Mouse (Mus musculus) liver, postnatal 0 days (tissue): ENCODE data around the gene Gad1. TPM values are rescaled to one million over a fixed set of nuclear protein-coding genes. Genes with fewer than 3 reads are reported as not detected.

Experiments used
- ATAC-seq: fragments of 200-750 bp; cut with Nextera tagmentation; 2 replicates; pipeline ENCODE4 v1.8.0; 2017; ENCODE audit warnings: mild to moderate bottlenecking, moderate library complexity
- DNase-seq: peaks from one replicate; pipeline ENCODE4 v3.0.0-alpha.2; 2016
- H3K27ac ChIP-seq: fragments of 300-500 bp; sonication (generic); 2 replicates; pipeline ENCODE4 v1.5.1; 2014; ENCODE audit warnings: antibody characterized with exemption, moderate library complexity, mild to moderate bottlenecking, low read depth
- H3K27me3 ChIP-seq: fragments of 300-500 bp; sonication (generic); 2 replicates; pipeline ENCODE4 v1.6.1; 2014; ENCODE audit warnings: low read length, control low read depth, mixed read lengths; ENCODE audit not compliant: insufficient read depth
- H3K36me3 ChIP-seq: fragments of 300-500 bp; sonication (generic); replicated peaks from 2 replicates; pipeline ENCODE4 v1.6.1; 2014; ENCODE audit warnings: mild to moderate bottlenecking, control low read depth, low read length, moderate library complexity, mixed read lengths; ENCODE audit not compliant: insufficient read depth
- H3K4me1 ChIP-seq: fragments of 300-500 bp; sonication (generic); 2 replicates; pipeline ENCODE4 v1.6.1; 2014; ENCODE audit warnings: antibody characterized with exemption, mild to moderate bottlenecking, control low read depth; ENCODE audit not compliant: insufficient read depth
- H3K4me2 ChIP-seq: fragments of 300-500 bp; sonication (generic); 2 replicates; pipeline ENCODE4 v1.6.1; 2014; ENCODE audit warnings: low read depth, mild to moderate bottlenecking, low read length, moderate library complexity, mixed read lengths
- H3K4me3 ChIP-seq: fragments of 300-500 bp; sonication (generic); 2 replicates; pipeline ENCODE4 v1.5.1; 2014; ENCODE audit warnings: low read depth, low read length
- H3K9ac ChIP-seq: fragments of 300-500 bp; sonication (generic); replicated peaks from 2 replicates; pipeline ENCODE4 v1.6.1; 2014; ENCODE audit warnings: mild to moderate bottlenecking, moderate library complexity
- H3K9me3 ChIP-seq: fragments of 300-500 bp; sonication (generic); 2 replicates; pipeline ENCODE4 v1.6.1; 2016; ENCODE audit warnings: mild to moderate bottlenecking, control low read depth, low read length, mixed read lengths
- CTCF ChIP-seq: sonication (generic); IDR thresholded peaks from 2 replicates; pipeline ENCODE4 v1.5.1; 2016; ENCODE audit warnings: antibody characterized with exemption, low read depth
- EP300 ChIP-seq: IDR thresholded peaks from 2 replicates; pipeline ENCODE4 v1.6.1; 2016; ENCODE audit warnings: antibody characterized with exemption, low read depth, mild to moderate bottlenecking
- WGBS: fragments of 180-500 bp; shearing (Covaris S2); extraction: QIAGEN DNeasy Blood & Tissue Kit; methylation state at CpG from one replicate; pipeline ENCODE4 v1.1.7; 2014; ENCODE audit not compliant: insufficient replicate concordance; 5-methylcytosine and 5-hydroxymethylcytosine counted together
- polyA plus RNA-seq: library from polyadenylated mRNA; unstranded; fragments of >200 nt; fragmentation: Nextera tagmentation; extraction: Ambion mirVana; gene quantifications from 2 replicates; pipeline ENCODE4 v1.2.1, GENCODE M21; 2015

Gad1 gene
- polyA plus RNA-seq, 1 experiment from 2014 or later, result 0.04 TPM

GRCm38 (mm10) chr2:70645266-70645780 is 92.5 kb downstream of the Gad1 start:
- no peaks in the 10 kb centered on the region for H3K36me3 ChIP-seq
- DNase-seq (no peak), ATAC-seq (no peak)
- no peak overlapping the region for H3K9ac ChIP-seq
- no peak overlapping the region for H3K4me2 ChIP-seq
- TF ChIP-seq EP300, result no peak
- no peaks in the 10 kb centered on the region for H3K9me3 ChIP-seq
- H3K4me3 ChIP-seq, result no peak overlapping the region
- 58% methylated on average over 6 of the region's 6 CpGs for WGBS
- H3K27me3 ChIP-seq, result no peaks in the 10 kb centered on the region
- H3K4me1 ChIP-seq, result no peaks in the 10 kb centered on the region
- no peak overlapping the region for H3K27ac ChIP-seq

- Histone ChIP-seq H3K27me3 (no peaks in the 10 kb centered on the region), H3K9me3 (no peaks in the 10 kb centered on the region), H3K4me1 (0 out of 2 replicates have a peak, but pooled peaks cover 2% of the 10 kb centered on the region), H3K27ac (no peak overlapping the region), H3K9ac (no peak overlapping the region), H3K4me2 (no peak overlapping the region), H3K4me3 (no peak overlapping the region), H3K36me3 (no peaks in the 10 kb centered on the region)
- TF ChIP-seq EP300 (no peak), CTCF (no peak)
- DNase-seq, result no peak
- WGBS, result 54% methylated on average over 4 of the region's 4 CpGs
- no peak for ATAC-seq
Measured at GRCm38 (mm10) chr2:70647681-70648080, 94.8 kb downstream of the Gad1 start.

GRCm38 (mm10) chr2:70648271-70648670 is 95.4 kb downstream of the Gad1 start:
- ATAC-seq, result no peak
- H3K4me1 ChIP-seq, result 0 out of 2 replicates have a peak, but pooled peaks cover 2% of the 10 kb centered on the region
- TF ChIP-seq CTCF (no peak), EP300 (no peak)
- 67% methylated on average over 5 of the region's 5 CpGs for WGBS
- no peak for DNase-seq
- no peak overlapping the region for H3K4me2 ChIP-seq
- H3K9me3 ChIP-seq, result no peaks in the 10 kb centered on the region
- H3K9ac ChIP-seq, result no peak overlapping the region
- H3K27ac ChIP-seq, result no peak overlapping the region
- no peaks in the 10 kb centered on the region for H3K36me3 ChIP-seq
- no peaks in the 10 kb centered on the region for H3K27me3 ChIP-seq
- H3K4me3 ChIP-seq, result no peak overlapping the region

GRCm38 (mm10) chr2:70649471-70649870 is 96.6 kb downstream of the Gad1 start:
- no peak for TF ChIP-seq EP300
- Histone ChIP-seq H3K4me3 (no peak overlapping the region), H3K4me1 (0 out of 2 replicates have a peak, but pooled peaks cover 2% of the 10 kb centered on the region), H3K27me3 (no peaks in the 10 kb centered on the region), H3K9ac (no peak overlapping the region), H3K9me3 (no peaks in the 10 kb centered on the region), H3K36me3 (no peaks in the 10 kb centered on the region), H3K27ac (no peak overlapping the region), H3K4me2 (no peak overlapping the region)
- 85% methylated on average over 4 of the region's 4 CpGs for WGBS
- ATAC-seq (no peak), DNase-seq (no peak)

Other genes with a start within 250 kb of the Gad1 start
- 0.06 TPM in 1 of 2 replicates, not detected in the other for gene Sp5, start 78.1 kb upstream of the Gad1 start, polyA plus RNA-seq
- gene Erich2, start 44.3 kb upstream of the Gad1 start, polyA plus RNA-seq, result not detected in 2 replicates
- 61.8 and 64.7 TPM in 2 replicates for gene Gorasp2, start 108.5 kb downstream of the Gad1 start, polyA plus RNA-seq
- 0.80 and 1.2 TPM in 2 replicates for gene Gm26558, start 109.0 kb downstream of the Gad1 start, polyA plus RNA-seq